Mouse (Mus musculus) left cerebral cortex, adult 2 months (tissue): Measurements from ENCODE around the gene Dpm3. TPM values are rescaled to one million over a fixed set of nuclear protein-coding genes. Genes with fewer than 3 reads are reported as not detected.
A peak's percentile ranks its signal among the peaks of the same experiment; 100 is the strongest.
"Not testable (repeated sequence)": the region's sequence is repeated elsewhere in the genome, so short reads cannot be mapped to it uniquely, and the experiment has no call there.

Source experiments
- DNase-seq, 2 experiments: peaks; one replicate each; pipeline ENCODE4 v3.0.0; 2021 to 2022; ENCODE audit warnings: low spot score in 2 of 2, mixed read lengths in 1 of 2; ENCODE audit errors: extremely low spot score in 1 of 2
- H3K27ac ChIP-seq: fragments of 200-600 bp; 2 replicates; pipeline ENCODE4 v1.8.1; 2022
- H3K4me3 ChIP-seq: fragments of 200-600 bp; 2 replicates; pipeline ENCODE4 v1.8.1; 2022
- CTCF ChIP-seq: fragments of 200-600 bp; IDR thresholded peaks from 2 replicates; pipeline ENCODE4 v1.8.1; 2022; ENCODE audit warnings: antibody characterized with exemption, mild to moderate bottlenecking, moderate library complexity
- intact Hi-C: fragments of 180-260 bp; cut with DNase I; formaldehyde crosslinking; loops from one replicate; pipeline ENCODE4 v1.15.1; 2025
- long read RNA-seq, 2 experiments: library from polyadenylated mRNA; stranded (forward); transcript quantifications; one replicate each; pipeline ENCODE4 v2.0.0; 2021; ENCODE audit warnings: borderline mapping rate in 2 of 2
- total RNA-seq, 2 experiments: library from RNA; stranded (reverse); gene quantifications; 2 replicates each; pipeline ENCODE4 v1.2.3; 2021

Dpm3 gene
- 10 to 100 TPM; 50.9 to 53.1 TPM for total RNA-seq
- long read RNA-seq, experiment 1, transcript Dpm3-201 (2 exons, 404 nt): major isoform, 12 of 14 reads
- long read RNA-seq, experiment 1, partial matches to known transcripts: 0 of 14 reads
- long read RNA-seq, experiment 1, other reads (novel, unspliced or antisense): 1 of 14 reads
- long read RNA-seq, experiment 2, transcript Dpm3-201 (2 exons, 404 nt): major isoform, 12 of 14 reads
- long read RNA-seq, experiment 2, partial matches to known transcripts: 0 of 14 reads
- long read RNA-seq, experiment 2, other reads (novel, unspliced or antisense): 0 of 14 reads

- DNase-seq: no peak
- H3K27ac ChIP-seq: no peak within 1 kb of the TSS
- no peak within 1 kb of the TSS for H3K4me3 ChIP-seq
- intact Hi-C loops: no loop called here
- TF ChIP-seq CTCF: no peak
Measured at GRCm38 (mm10) chr3:89259076-89259475, at the start of gene Dpm3. Dpm3 (plus strand) TSS chr3:89259358.

- no peak overlapping the region for H3K4me3 ChIP-seq
- no peak overlapping the region for H3K27ac ChIP-seq
- no peak for DNase-seq
- intact Hi-C loops: no loop called here
- no peak for TF ChIP-seq CTCF
Measured at GRCm38 (mm10) chr3:89209731-89210130, 49.4 kb upstream of the Dpm3 start.

- no peak for TF ChIP-seq CTCF
- no peak for DNase-seq
- Histone ChIP-seq H3K27ac (no peak overlapping the region), H3K4me3 (no peak overlapping the region)
- intact Hi-C loops: no loop called here
Measured at GRCm38 (mm10) chr3:89210162-89210561, 49.0 kb upstream of the Dpm3 start.

GRCm38 (mm10) chr3:89210731-89211130, 48.4 kb upstream of the Dpm3 start:
- intact Hi-C loops: no loop called here
- Histone ChIP-seq H3K4me3 (no peak overlapping the region), H3K27ac (no peak overlapping the region)
- no peak for DNase-seq
- no peak for TF ChIP-seq CTCF

- peak; percentile 90 to 91 for DNase-seq
- TF ChIP-seq CTCF: no peak
- Histone ChIP-seq H3K4me3 (peak overlapping the region; percentile 66), H3K27ac (peak overlapping the region; percentile 93)
- intact Hi-C loops: loop anchor here (1.0 to 2.0 kb wide), 3 partner anchors 12 to 121 kb away; partner anchors contain the start of genes Gba and Rusc1
Measured at GRCm38 (mm10) chr3:89213803-89214530, 45.2 kb upstream of the Dpm3 start.

GRCm38 (mm10) chr3:89214681-89215411, 44.3 kb upstream of the Dpm3 start, which contains the start of gene Thbs3:
Thbs3 (plus strand) TSS chr3:89215180.
- DNase-seq: no peak
- no peak for TF ChIP-seq CTCF
- peak within 1 kb of the TSS; percentile 66 for H3K4me3 ChIP-seq
- intact Hi-C loops: loop anchor here (2.0 kb wide), 2 partner anchors 18 to 122 kb away; partner anchors contain the start of gene Rusc1
- peak within 1 kb of the TSS; percentile 93 for H3K27ac ChIP-seq

- peak; percentile 79 to 80 for DNase-seq
- Histone ChIP-seq H3K27ac (no peak overlapping the region), H3K4me3 (no peak overlapping the region)
- peak; percentile 92 for TF ChIP-seq CTCF
- intact Hi-C loops: loop anchor here (2.0 kb wide), 2 partner anchors 19 to 123 kb away; partner anchors contain the start of gene Rusc1
Measured at GRCm38 (mm10) chr3:89215853-89216252, 43.3 kb upstream of the Dpm3 start.

- H3K4me3 ChIP-seq, intact Hi-C loops, H3K27ac ChIP-seq, DNase-seq: not testable (repeated sequence)
Measured at GRCm38 (mm10) chr3:89216407-89216806, 42.8 kb upstream of the Dpm3 start.

- TF ChIP-seq CTCF: no peak
- DNase-seq: no peak
- intact Hi-C loops: no loop called here
- Histone ChIP-seq H3K4me3 (no peak overlapping the region), H3K27ac (no peak overlapping the region)
Measured at GRCm38 (mm10) chr3:89218271-89218670, 40.9 kb upstream of the Dpm3 start.

GRCm38 (mm10) chr3:89219546-89219945, 39.6 kb upstream of the Dpm3 start:
- no peak for TF ChIP-seq CTCF
- intact Hi-C loops: no loop called here
- no peak for DNase-seq
- no peak overlapping the region for H3K4me3 ChIP-seq
- H3K27ac ChIP-seq: no peak overlapping the region

GRCm38 (mm10) chr3:89221167-89221566, 38.0 kb upstream of the Dpm3 start:
- peak overlapping the region; percentile 57 for H3K27ac ChIP-seq
- no peak for TF ChIP-seq CTCF
- intact Hi-C loops: no loop called here
- H3K4me3 ChIP-seq: no peak overlapping the region
- DNase-seq: peak in 1 of 2 experiments; percentile 37

GRCm38 (mm10) chr3:89224796-89225195, 34.4 kb upstream of the Dpm3 start:
- no peak for TF ChIP-seq CTCF
- DNase-seq: no peak
- Histone ChIP-seq H3K27ac (peak overlapping the region; percentile 74), H3K4me3 (peak overlapping the region; percentile 53; the same call in 1 of the 2 replicates)
- intact Hi-C loops: no loop called here
